Mouse (Mus musculus) lung, adult 18-20 months (tissue): ENCODE results near the gene Wnt10b.

ENCODE experiments used
- DNase-seq, 2 experiments: peaks; one replicate each; pipeline ENCODE4 v3.0.0; 2022; ENCODE audit warnings: mixed read lengths in 2 of 2

Wnt10b gene

DNA sequence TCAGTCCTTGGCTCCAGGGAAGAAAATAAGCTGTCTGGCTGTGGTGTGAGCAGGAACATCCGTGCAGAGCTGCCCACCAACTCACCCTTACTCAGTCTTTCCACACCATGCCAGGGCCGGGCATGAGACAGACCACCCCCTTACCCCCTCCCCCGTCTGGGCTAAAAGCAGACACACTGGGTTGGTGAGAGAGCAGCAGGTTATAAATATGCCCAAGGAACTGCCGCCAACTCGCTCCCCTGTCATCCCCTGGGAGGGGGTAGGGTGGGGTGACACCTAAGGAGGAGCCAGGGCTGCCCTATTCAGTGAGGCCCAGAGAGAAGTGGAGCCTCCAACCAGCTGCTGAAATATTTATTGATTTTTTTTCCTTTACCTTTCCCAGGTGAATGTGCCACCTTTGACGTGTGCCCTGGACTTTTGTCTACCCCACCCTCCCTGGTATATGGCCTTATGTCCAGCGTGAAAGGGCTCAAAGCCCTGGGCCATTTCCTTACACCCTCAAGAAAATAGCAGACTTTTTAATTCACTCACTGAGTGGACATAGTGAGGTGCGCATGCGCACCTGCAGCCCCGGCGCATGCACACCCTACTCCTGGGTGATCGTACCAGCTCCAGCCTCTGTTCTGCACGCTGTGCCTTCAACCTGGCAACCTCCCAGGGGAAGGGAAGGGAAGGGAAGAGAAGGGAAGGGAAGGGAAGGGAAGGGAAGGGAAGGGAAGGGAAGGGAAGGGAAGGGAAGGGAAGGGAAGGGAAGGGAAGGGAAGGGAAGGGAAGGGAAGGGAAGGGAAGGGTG, 19.0 kb upstream of the Wnt10b start:
- DNase-seq, result no peak

DNA sequence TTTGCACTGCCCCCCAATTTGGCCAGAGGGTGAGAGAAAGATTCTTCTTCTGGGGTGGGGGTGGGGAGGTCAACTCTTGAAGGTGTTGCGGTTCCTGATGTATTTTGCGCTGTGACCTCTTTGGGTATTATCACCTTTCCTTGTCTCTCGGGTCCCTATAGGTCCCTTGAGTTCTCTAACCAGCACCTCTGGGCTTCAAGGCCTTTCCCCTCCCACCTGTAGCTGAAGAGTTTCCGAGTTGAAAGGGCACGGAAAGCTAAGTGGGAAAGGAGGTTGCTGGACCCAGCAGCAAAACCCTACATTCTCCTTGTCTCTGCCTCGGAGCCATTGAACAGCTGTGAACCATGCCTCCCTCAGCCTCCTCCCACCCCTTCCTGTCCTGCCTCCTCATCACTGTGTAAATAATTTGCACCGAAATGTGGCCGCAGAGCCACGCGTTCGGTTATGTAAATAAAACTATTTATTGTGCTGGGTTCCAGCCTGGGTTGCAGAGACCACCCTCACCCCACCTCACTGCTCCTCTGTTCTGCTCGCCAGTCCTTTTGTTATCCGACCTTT, 15.3 kb upstream of the Wnt10b start:
- no peak for DNase-seq

DNA sequence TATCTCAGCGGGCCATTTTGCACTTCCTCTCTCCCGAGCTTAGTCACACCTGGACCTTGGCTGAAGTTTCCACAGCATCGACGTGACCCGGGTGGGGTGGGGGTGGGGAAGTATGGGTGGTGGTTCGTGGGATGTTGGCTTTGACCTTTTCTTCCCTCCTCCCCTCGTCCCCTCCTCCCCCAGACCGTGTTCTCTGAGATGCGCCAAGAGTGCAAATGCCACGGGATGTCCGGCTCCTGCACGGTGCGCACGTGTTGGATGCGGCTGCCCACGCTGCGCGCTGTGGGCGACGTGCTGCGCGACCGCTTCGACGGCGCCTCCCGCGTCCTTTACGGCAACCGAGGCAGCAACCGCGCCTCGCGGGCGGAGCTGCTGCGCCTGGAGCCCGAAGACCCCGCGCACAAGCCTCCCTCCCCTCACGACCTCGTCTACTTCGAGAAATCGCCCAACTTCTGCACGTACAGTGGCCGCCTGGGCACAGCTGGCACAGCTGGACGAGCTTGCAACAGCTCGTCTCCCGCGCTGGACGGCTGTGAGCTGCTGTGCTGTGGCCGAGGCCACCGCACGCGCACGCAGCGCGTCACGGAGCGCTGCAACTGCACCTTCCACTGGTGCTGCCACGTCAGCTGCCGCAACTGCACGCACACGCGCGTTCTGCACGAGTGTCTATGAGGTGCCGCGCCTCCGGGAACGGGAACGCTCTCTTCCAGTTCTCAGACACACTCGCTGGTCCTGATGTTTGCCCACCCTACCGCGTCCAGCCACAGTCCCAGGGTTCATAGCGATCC, 14.5 kb upstream of the Wnt10b start:
- DNase-seq, result no peak

DNA sequence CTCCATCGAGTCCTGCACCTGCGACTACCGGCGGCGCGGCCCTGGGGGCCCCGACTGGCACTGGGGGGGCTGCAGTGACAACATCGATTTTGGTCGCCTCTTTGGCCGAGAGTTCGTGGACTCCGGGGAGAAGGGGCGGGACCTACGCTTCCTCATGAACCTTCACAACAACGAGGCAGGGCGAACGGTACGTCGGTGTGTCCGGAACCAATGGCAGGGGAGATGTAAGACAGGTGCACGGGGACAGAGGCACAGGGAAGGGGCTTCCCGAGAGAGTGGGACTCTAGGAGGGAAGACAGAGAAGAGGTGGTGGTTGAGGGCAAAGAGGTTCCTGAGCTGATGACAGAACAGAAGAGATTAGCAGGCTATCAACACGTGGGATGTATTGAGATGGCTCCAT, 13.8 kb upstream of the Wnt10b start:
- no peak for DNase-seq

DNA sequence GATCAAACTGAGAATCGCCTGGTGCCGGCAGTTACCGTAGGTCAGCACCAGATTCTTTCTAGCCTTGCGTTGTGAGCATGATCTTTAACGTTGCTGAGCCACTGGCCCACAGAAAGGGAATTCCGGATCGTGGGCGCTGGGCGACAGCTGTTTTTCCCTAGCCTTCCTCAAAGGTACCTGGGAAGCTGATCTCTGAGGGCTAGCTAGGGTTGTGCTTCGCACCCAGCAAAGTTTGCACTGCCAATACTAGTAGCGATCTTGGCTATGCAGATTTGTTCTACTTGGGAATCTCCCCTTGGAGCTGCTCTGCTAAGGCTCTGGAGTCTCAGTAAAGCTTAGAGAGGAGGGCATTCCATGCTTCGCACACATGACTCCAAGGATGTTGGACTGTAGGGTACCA, 13.3 kb upstream of the Wnt10b start:
- DNase-seq, result no peak

DNA sequence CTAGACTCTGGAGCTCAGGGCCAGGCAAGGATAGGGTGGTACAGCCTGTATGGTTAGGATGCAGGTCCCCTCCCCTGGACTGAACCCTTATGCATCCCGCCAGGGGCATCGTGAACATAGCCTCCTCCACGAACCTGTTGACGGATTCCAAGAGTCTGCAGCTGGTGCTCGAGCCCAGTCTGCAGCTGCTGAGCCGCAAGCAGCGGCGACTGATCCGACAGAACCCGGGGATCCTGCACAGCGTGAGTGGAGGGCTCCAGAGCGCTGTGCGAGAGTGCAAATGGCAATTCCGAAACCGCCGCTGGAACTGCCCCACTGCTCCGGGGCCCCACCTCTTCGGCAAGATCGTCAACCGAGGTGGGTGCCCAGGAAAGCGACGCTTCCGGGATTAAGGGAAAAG, 12.8 kb upstream of the Wnt10b start:
- no peak for DNase-seq

DNA sequence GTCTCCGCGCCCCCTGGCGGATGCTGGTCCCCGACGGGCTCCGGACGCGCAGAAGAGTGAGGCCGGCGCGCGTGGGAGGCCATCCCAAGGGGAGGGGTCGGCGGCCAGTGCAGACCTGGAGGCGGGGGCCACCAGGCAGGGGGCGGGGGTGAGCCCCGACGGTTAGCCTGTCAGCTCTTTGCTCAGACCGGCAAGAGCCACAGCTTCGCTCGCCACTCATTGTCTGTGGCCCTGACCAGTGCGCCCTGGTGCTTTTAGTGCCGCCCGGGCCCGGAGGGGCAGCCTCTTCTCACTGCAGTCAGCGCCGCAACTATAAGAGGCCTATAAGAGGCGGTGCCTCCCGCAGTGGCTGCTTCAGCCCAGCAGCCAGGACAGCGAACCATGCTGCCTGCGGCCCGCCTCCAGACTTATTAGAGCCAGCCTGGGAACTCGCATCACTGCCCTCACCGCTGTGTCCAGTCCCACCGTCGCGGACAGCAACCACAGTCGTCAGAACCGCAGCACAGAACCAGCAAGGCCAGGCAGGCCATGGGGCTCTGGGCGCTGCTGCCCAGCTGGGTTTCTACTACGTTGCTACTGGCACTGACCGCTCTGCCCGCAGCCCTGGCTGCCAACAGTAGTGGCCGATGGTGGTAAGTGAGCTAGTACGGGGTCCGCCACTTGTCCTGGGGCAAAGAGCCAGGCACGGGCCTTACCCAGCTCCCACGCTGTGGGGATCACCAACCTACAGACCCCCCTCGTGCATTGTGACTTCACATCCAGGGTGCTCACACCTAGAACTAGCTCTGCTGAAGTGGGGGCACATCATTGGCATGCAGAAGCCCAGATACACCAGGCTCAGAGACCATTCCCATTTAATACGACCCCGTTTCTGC, 11.9 kb upstream of the Wnt10b start, which contains the start of gene Wnt1:
Gene Wnt1, plus strand, starts transcription at position 197 of the 875 bp plus-strand sequence.
- peak in 1 of 2 experiments; percentile 48 for DNase-seq

DNA sequence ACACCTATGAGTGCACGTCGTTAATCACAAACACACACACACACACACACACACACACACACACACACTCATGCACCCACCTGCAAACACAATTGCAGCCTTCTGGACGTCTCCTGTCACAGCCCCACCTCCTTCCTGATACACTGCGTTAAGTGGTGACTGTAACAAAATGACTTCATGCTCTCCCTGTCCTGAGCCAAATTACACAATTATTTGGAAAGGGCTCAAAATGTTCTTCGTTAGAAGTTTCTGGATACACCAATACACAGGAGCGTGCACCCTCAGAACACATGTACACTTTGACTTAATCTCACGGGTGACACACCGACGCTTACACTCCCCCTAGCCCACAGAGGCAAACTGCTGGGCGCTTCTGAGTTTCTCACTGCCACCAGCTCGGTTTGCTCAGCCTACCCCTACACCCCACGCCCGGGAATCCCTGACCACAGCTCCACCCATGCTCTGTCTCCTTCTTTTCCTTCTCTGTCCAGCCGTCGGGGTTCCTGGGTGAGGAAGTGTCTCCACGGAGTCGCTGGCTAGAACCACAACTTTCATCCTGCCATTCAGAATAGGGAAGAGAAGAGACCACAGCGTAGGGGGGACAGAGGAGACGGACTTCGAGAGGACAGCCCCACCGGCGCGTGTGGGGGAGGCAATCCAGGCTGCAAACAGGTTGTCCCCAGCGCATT, 11.2 kb upstream of the Wnt10b start:
- DNase-seq, result no peak

DNA sequence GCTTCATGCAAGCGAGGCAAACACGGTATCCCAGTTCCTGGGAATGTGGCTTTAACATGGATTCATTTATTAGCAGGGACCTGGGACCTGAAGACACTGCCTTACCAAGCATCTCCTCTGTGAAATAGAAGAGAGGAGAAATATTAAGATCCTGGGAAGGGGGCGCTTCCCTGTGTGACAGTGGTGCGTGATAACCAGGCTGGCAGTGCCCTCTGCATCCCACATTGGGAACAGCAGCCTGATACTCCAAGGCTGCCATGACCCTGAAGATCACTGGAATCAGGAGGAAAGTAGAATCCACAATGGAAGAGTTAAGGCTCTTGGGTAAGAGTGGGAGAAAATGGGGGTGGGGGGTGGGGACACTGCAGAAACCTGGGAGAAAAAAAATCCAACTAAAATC, 10.0 kb upstream of the Wnt10b start:
- DNase-seq, result no peak

DNA sequence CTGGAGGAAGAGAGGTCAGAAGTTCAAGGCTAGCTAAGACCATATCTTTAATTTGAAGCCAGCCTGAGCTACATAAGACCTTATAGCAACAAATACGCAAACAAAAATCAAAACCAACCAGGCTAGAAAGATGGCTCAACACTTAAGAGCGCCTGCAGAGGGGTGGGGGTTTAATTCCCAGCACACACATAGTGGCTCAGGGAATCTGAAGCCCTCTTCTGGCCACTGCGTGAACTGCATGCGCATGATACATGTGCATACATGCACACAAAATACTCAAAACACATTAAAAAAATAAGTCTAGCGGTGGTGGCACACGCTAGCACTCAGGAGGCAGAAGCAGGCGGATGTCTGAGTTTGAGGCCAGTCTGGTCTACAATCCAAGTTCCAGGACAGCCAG, 7.8 kb upstream of the Wnt10b start:
- DNase-seq, result no peak

DNA sequence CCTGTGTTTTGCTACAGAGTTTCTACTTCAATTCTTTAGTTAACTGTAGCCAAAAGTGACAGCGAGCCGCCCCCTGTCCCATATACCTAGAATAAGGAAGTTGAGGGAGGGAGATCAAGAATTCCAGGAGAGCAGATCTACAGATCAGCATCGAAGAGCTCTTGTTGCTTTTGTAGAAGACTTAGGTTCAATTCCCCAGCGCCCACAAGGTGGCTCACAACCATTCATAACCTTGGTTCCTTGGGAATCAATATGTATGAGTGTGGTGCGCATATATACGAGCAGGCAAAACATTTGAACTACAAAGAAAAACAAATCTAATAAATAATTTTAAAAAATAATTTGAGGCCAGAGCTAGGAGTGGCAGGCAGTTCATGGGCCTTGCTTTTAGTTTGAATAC, 3.2 kb upstream of the Wnt10b start:
- no peak for DNase-seq

DNA sequence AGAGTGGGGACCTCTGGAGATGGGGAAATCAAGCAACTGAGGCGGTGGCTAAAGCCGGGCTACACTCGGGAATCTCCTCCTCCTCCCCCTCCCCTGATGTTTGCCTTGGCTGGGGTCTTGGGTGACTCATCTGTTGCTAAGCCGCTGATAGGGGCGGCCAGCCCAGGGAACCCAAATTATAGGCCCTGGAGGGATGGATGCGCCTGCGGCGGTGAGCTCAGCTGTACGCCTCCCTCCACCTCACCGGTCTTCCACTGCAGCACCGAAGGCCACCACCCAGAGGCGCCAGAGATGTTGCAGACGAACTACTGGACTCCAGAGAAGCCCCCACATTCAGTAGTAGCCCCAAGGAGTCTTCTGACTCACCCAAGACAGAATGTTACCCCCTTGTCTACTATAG, 2.6 kb upstream of the Wnt10b start:
- DNase-seq, result peak in 1 of 2 experiments; percentile 44

DNA sequence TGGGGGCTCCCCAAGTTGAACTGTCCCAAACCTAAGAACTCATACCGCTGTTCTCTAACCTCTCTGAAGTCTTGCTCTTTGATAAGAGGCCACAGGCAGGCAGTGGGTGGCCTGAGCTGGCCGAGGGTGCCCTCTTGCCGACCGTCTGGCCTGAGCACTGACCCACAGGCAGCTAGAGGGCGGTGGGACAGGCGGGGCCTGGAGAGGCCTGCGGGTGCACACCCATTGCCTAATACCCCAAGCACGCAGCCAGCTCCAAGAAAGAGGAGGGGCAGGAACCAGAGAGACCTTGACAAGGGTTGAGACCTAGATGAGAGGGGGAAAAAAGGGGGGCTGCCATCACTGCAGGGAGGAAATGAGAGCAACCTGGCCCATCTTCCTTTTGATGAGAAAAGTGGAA, 2.1 kb upstream of the Wnt10b start:
- peak; percentile 43 to 49 for DNase-seq

DNA sequence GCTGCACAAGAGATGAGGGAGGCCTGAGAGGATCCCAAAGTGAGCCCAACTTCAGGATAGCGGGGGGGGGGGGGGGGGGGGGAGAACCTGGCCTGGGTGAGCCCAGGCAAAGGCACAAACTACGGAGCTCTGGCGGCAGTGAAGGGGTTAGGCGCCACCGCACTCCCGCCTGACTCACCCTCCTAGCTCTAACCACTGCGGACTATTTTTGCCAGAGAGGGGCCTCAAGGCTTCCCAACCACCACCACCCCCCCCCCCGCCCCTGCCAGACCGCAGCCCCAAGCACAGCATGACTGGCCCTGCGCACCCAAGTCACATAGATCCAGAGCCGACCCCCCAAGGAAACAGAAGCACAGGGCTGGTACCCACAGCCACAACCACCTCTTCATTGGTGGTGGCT, 856 bp upstream of the Wnt10b start:
- DNase-seq, result no peak

DNA sequence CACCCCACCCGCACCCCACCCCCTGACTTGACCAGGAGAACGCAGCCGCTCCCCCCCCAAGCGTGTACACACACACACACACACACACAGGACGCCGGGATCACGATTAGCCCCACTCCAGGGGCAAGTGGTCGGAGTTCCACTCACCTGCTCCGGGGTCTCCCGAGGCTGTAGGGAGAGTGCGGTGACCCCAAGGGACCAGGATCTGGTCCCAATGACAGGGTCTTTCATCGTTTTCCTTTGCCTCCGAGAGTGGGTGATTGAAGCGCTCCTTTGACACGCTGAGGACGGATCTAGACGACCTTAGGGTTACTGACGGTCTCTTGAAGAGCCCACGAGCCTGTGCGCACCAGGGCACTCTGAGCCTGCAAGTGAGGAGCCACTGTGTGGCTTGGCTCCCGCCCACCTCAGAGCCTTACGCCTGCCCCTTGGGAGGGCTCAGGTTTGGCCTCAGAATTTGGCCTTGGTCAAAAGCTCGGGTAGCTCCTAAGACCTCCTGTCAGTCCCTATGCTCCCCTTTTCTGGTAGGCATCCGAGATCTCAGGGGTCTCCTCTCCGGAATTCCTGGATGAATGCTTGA, 331 bp upstream of the Wnt10b start:
- DNase-seq, result no peak

DNA sequence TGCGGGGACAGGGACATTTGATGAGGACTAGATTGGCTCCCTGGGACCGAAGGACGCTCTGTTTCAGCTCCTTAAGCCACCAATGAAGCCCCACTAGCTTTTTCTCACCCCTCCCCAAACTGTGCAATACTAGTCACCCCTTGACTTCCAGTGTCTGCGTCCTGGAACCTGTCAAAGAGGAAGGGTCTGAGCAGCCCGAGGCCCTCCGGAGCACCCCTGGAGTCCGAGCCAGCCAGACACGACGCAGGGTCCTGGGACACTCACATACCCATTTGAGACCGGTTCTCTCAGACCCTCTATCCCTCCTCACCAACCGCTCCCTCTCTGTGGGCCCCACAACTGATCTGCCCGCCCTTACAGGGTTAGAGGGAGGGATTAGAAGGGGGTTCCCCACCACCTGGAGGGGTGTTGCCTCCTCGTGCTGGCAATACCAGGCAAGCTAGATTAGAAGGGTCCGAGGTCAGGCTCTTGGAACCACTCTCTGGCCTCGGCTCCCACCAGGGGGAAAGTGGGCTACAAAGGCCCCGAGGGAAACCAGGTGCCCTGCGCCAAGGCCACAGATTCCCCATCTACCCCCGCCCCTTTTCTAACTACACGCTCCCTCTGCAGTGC, 839 bp downstream of the Wnt10b start:
- DNase-seq, result no peak

DNA sequence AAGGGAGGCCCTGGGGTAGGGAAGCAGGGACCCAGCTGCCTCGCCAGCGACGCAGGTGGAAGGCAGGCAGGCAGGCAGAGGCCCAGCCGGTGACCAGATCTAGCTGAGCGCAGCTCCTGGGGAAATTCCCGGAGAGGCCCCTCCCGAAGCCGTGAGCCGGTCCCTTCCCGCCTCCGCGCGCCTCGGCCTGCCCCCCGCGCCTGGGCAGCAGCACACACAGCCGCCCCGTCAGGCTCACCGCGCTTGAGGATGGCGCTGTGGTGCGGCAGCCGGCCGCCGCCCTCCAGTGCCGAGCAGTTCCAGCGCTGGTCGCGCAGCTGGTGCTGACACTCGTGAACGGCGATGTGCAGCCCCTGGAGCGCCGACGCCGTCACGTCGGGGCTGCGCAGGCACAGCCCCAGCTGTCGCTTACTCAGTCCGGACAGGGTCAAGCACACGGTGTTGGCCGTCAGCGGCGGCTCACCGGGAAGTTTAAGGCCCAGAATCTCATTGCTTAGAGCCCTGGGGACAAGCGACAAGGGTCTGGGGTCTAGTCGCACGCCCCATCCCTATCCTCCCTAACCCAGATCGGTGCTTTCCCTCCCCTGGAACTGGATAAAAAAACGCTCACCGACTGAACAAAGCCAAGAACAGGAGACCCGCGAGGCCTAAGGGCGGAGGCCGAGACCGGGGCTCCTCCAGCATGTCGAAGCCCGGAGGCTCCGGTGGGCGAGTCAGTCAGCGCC, 1.5 kb downstream of the Wnt10b start:
- DNase-seq, result peak in 1 of 2 experiments; percentile 39

DNA sequence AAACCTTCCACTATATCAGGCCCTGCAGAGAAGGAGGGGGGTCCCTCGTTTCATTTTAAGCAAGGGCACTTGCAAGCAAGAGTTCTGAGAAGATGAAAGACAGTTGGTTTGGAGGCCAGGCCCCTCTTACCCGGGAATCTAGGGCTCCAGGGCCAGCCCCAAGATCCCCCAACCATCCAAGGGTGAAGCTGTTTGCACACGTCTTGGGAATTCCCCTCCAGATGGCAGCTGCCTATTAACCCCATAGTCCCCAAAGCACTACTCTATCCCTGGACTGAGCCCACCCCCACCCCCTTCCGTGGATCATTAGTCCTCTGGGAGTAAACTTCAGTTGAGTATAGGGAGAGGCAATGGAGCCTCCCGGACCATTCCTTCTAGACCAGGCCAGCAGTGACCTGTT, 2.4 kb downstream of the Wnt10b start:
- no peak for DNase-seq

DNA sequence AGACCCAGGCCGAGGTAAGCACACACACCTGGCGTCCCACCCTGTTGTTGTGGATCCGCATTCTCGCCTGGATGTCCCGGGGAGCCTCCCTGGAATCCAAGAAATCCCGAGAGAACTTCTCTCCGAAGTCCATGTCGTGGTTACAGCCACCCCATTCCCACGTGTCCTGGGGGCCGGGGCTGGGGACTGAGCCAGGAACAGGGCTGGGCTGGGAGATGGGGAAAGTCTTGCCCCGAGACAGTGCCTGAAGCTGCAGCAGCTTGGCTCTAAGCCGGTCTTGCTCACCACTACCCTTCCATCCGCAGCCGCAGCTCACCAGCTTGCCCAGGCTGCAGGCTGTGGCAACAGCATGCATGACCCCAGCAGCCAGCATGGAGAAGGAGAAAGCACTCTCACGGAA, 3.9 kb downstream of the Wnt10b start:
- DNase-seq, result no peak

DNA sequence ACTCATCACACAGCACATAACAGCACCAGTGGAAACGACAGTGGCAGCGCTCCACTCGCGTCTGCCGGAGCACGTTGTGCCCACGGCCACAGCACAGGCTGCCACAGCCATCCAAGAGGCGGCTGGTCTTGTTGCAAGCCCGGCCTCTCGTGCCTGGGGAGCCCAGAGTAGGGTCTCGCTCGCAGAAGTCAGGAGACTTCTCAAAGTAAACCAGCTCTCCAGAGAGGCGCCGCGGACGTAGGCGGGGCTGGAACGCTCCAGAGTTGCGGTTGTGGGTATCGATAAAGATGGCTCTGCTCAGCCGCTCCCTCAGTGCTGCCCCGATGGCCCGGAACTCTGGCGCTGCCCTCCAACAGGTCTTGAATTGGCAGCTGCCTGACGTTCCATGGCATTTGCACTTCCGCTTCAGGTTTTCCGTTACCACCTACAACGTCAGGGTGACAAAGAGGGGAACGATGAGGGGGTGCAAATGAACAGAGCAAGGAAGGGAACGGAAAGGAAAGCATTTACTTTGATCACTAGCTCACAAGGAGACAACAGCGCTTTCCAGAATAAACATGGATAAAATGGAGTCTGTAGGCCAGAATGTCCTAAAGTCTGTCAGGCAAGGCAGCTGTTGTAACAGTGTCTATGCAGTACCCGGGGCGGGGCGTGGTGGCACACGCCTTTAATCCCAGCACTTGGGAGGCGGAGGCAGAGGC, 5.3 kb downstream of the Wnt10b start:
- DNase-seq, result peak in 1 of 2 experiments; percentile 39
